Mouse (Mus musculus): ENCODE measurements around the gene Efhb.

Efhb gene

GRCm38 (mm10) chr17:53364111-53364510, 99.0 kb downstream of the Efhb start:
- no peak for DNase-seq (ENCODE audit: low spot score in 2 of 2)
